Mouse (Mus musculus): Measurements from ENCODE around the gene 1700015F17Rik.

The 1700015F17Rik gene

DNA sequence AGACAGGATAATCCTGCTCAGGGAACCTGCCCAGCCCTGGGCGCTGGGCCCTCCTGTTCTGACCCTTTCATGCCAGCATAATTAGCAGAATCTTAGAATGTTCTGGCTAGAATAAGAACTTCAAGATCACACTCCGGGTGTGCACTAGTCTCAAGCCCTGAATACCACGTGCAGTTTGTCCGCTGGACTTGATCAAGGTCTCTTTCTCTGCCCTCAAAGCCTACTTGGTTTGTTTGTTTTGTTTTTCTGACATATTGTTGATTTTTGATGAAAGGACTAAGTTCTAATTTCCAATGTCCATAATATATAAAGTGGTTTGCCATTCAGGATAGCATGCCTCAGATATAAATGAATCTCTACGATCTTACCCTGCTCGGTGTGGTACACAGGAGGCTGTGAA lies at the start of gene 1700015F17Rik:
Gene 1700015F17Rik (minus strand): TSS at position 101 of the 400 bp plus-strand sequence.
- no peak for DNase-seq (ENCODE audit: low spot score)

DNA sequence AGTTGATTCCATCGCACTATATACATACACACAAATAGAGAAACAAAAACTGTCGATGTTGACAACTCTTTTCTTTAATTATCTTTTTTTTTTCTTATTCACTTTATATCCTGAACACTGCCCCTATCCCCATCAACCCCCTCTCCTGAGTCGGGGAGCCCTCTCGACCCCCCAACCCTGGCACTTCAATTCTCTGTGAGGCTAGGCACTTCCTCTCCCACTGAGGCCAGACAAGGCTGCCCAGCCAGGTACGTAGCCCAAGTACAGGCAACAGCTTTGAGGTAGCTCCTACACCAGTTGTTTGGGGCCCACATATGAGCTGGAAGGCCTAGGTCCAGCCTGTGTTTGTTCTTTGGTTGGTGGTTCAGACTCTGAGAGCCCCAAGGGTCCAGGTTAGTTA lies 36.5 kb upstream of the 1700015F17Rik start:
- no peak for DNase-seq (ENCODE audit: low spot score)

DNA sequence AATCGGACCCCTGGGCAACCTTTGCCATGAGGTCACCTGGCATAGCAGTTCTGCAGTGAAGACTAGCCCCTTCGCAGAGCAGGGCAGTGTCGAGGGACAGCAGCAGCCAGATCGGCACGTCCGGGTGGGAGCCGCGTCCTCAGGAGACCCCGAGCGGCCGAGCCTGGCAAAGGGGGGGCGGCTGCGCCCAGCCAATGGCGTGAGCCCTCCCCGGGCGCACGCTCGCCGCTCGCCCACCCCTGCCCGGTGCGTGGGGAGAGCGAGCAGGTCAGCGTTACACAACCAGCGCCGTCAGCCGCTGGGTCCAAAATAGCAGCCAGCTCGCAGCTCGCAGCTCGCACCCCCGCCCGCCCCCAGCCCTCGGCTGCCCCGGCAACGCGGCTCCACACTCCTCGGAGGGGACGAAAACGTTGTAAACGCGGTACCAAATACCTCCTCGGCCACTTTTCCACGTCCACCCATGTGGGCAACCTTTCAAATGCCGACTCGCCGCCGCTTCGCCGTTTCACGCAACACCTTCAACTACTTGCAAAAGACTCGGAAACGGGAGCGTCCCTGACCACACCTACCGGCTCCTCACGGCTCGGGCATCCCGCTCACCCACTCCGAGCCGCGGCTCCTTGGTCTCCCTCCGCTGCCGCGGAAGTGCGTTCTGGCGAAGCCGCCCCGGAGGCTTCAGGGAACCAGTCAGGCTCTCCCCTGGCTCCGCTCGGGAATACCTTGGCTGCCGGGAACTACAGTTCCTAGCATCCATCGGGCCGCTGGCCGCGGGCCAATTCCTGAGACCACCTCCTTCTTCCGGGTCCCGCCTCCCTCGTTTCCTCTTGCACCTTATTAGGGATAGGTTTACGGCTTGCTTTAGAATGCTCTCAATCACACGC lies 35.5 kb upstream of the 1700015F17Rik start, which contains the start of gene Cldn12:
Gene Cldn12 (minus strand): TSS at position 763 of the 881 bp plus-strand sequence.
- DNase-seq (ENCODE audit: low spot score), result peak; percentile 94

DNA sequence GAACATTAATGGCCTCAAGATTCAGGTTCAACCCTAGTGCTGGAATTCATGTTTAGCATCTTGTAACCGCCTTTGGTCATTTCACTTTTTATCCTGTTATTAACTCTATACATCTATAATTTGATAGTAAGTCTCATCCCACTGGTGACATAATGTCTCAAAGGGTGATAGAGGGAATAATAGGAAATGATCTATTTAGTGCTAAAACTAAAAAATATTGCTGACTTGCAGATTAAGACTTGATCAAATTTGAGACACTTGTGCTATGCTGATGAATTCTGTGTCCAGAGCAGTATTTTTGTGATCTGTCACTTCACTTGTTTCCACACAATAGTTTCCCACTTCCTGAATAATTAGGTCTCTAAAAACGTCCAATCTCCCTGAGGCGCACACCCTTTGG lies 32.5 kb upstream of the 1700015F17Rik start:
- DNase-seq (ENCODE audit: low spot score), result no peak

DNA sequence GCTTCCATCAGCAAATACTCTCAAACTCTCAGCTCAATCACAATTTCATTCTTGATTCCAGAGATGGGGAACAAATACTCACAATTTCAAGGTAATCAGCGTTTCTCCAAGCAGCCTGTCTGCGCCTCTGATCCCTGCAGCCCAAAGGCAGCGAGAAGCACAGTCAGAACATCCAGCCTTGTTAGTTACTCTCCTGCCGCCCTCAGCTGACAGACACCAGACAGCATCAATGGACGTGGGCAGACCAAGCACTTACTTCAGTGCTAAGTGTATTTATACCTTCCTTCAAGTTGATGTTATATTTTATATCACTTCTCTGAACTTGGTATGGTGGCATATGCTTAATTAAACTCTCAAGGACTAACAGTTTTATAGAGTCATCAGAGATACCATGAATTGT lies 32.0 kb upstream of the 1700015F17Rik start:
- no peak for DNase-seq (ENCODE audit: low spot score)

DNA sequence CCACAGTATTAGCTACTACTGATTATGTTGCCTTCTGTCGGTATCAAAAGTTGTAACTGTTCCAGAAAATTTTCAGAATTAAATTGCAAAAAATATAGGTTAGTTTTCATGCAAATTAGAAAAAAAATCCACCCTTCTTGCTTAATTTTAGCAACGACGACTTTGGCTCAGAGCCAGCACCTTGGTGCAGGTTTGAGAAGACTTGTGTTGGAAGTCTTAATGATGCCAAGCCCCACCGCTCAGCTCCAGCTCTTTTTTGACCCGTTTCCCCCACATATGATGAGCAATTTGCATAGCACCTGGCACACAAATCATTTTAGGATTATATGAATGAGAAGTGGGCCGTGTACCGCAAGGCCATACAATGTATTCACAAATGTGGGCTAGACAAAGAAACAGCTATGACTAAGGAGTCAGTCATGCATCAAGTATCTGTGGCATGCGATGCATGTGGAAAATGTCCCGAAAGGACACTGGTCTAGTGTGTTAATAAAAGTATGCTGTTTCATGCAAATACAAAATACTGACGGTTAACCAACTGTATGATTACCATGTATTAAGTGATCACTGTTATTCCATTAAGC lies 31.5 kb upstream of the 1700015F17Rik start:
- DNase-seq (ENCODE audit: low spot score), result no peak

DNA sequence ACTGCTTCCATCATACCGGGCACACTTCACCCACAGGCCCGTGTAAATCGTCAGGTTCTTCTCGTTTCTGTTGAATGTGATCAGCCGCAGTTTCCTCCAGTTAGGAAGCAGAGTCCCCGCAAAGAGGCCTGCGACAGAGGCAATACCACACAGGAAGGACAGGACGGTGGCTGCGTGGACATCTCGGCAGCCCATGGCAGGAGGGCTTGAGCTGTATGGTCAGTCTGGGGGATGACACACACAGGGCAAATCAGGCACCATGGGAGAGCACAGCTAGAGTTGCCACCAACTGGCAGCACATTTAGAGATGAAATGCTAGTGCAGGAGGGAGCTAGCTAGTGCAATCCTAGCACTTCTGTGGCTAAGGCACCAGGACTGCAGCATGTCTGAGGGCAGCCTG lies 29.3 kb upstream of the 1700015F17Rik start:
- no peak for DNase-seq (ENCODE audit: low spot score)

DNA sequence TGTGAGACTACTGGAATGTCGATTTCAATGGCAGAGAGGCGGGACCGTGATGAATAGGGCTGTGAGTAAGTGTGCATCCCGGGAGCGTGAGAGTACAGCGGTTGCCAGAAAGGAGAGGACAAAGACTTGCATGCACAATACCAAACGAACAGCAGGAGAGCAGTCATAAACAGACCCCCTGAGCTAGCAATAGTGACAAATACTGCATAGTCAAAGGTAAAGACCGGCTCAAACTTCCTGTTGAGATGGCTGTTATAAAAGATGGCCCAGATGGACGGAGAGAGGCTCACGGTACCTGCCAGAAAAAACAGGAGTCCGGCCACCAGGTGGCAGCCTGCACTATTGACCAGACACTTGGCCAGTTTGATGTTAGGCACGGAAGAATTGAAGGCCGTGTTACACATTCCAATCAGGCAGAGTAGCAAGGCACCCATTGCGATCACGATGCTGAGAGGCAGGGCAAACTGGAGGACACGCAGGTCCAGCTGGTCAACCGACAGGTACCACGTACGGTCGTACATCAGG lies 28.8 kb upstream of the 1700015F17Rik start:
- DNase-seq (ENCODE audit: low spot score), result peak; percentile 38

DNA sequence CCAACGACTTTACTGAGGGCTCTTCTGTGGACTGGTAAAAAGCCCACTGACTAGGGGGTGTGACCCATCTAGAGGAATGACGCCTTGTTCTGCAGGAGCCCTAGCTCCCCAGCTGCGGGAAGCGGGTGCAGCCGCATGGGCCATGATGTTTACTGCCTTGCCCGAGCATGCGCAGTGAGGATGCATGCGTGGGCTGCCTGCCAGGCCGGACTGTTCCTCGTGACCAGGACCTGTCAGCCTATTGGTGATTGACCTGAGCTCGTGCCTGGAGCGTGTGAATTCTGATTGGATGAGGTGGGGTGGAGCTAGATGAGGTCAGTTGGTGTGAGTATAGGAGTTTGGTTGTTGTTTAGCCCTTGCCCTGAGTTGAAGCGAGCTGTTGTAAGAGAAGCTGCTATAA lies 25.5 kb upstream of the 1700015F17Rik start:
- no peak for DNase-seq (ENCODE audit: low spot score)

DNA sequence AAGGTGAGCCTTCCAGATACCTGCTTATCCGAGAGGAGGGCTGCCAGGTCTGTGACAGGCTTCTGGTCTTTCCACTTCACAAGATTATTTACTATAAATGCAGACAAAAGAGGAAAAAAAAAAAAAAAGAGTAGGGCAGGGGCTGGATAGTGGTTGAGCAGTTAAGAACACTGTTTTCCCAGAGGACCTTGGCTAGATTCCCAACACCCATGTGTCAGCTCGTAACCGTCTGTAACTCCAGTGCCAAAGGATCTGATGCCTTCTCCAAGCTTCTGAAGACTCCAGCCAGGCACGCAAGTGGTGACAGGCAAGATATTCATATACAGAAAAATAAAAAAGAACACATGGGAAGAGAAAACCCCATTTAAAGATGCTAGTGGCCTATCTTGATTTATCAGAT lies 24.4 kb upstream of the 1700015F17Rik start:
- DNase-seq (ENCODE audit: low spot score), result no peak

DNA sequence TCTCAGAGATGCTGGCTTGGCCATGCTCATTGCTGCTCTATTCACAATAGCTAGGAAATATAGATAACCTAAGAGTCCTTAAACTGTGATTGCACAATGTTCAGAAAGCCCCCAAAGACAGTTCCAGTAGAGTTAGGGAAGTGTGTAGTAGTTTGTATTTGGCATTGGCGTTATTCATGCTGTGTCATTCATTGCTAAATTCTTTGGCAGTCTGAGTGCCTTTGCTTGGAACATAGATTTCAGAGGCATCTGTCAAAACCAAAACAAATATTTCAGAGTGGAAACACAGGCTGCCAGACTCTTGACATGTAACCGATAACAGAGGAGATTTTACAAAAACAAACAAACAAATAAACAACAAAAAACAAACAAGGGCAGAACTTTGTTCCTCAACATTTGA lies 22.6 kb upstream of the 1700015F17Rik start:
- no peak for DNase-seq (ENCODE audit: low spot score)

DNA sequence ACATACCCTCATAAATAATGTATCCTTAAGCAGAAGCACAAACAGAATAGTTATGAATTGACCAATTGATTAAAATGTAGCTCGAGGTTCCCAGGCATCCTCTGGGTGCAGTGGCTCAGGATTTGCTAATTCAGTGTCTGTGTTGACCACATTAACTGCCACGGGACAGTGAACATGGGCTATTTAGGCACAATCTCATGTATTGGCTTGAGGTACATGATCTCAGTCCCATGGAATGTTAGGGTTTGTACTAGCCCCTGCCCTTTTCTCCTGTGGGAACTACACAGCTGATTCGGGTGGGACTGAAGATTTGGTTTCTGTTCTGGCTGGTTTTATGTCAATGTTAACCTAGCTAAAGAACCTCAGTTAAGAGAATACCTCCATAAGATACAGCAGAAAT lies 17.4 kb upstream of the 1700015F17Rik start:
- no peak for DNase-seq (ENCODE audit: low spot score)

DNA sequence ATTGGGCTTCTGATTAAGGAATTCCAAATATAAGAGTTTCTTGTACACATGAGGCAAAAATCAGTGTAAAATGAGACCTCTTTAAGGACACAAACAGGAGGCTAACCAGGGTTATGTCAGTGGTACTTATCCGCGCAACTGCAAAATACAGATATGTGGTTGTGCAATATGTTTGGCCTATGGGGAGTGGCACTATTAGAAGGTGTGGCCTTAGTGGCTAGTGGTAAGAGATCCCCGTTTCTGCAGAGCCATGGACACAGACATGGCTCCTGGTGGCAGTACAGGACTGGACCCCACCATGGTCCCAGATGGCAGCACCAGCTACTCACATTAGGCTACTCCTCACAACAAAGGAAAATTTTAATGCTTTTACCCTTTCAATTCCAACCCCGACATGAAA lies 16.1 kb upstream of the 1700015F17Rik start:
- no peak for DNase-seq (ENCODE audit: low spot score)

DNA sequence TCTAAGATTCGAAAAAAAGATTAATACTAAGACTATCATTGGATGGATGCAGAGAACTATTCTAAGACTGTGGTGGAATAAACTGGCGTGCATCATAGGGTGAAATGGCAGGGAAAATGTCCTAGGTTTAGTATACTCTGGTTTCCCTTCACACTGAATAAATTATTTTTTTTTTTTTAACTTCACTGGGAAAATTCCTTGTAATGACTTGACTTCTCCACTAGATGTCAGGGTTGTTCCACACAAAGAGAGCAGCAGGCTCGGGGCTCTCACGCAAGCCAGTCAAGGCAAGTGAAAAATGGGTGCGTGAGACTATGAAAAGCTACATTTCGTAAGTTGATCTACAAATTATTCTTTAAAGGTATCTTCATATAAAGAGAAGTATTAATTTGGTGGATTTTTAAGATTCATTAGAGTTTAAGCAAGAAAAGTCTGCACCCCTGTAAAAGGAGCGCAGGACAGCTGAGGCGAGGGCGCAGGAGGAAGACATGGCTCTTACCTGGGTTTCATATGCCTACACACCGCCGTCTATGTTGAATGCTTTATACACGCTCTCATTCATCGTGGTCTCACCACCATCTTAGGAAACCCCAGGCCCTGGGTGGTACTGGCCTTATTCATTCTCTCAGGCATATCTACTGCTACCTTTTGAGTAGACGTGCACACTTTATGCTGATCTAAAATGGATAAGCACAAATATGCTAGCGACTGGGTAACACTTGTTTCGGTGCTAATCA lies 15.5 kb upstream of the 1700015F17Rik start:
- DNase-seq (ENCODE audit: low spot score), result peak; percentile 30

DNA sequence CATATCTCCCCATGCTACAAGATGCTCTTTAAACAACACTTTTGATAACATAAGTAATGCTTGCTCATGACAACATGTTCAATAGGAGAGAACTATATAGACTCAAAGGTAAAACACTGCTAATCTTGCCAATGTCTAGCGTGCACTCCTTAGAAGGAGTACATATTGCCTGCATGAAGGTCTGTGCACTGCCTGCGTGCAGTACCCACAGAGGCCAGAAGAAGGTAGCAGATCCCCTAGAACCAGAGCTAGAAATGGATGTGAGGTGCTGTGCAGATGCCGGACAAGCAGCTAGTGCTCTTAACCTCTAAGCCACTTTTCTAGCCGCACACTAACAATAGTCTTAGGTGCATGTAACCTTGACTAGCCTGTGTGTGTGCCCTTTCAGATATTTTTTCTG lies 13.2 kb upstream of the 1700015F17Rik start:
- DNase-seq (ENCODE audit: low spot score), result no peak

DNA sequence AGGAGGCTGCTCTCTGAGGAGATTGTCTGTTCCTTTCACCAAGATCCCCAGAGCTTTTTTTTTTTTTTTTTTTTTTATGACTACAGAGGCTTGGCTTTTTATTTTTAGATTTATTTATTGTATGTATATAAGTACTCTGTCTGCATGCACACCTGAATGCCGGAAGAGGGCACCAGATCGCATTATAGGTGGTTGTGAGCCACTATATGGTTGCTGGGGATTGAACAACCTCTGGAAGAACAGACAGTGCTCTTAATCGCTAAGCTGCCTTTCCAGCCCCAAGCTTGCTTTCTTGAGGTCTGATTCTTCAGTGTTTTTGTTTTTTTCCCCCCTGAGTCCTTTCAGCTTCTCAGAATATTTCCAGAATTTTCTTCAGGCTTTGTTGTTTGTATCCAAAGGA lies 7.1 kb upstream of the 1700015F17Rik start:
- DNase-seq (ENCODE audit: low spot score), result no peak

DNA sequence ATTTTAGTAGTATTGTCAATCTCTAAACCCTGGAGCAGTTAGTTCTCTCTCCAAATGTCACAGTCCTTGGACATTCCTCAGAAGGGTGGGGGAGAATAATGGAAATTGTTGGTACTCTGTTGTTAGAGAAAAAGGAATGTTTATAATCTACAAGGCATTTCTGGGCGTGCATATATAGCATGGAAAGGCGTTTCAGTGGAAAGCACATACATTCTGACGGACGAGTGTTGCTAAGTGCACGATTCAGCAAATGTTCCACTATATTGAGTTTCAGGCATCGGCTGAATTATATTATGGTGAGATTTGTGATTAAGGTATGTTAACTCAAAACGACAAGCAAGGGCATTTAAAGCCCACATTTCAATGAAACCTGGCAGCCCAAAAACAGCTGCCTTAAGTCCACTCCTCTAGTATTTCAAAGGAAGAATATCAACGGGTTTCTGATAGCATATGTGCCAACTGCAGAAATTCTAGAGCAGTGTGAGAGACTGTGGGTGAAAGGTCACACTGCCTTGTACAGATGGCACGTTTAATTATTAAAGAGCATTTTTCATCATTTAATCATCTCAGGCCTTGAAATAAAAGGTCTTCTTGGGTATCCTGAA lies 4.4 kb upstream of the 1700015F17Rik start:
- no peak for DNase-seq (ENCODE audit: low spot score)

DNA sequence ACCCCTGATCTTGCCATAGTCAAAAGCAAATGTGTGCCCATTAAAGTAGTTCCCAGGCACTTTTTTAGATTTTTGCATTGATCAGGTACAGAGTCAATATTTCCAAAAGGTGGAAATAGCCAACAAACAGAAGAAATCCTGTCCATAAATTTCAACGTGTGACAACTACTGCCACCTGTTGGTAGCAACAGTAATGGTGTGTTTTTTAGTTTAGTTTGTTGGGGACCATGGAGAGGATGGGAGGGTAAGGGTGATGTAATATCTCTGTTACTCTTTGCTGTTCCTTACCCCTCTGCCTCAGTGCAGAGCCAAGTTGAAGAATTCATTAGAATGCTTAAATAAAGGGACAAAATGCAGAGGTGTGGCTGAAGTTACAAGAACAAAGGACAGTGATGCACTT lies 2.7 kb upstream of the 1700015F17Rik start:
- no peak for DNase-seq (ENCODE audit: low spot score)

DNA sequence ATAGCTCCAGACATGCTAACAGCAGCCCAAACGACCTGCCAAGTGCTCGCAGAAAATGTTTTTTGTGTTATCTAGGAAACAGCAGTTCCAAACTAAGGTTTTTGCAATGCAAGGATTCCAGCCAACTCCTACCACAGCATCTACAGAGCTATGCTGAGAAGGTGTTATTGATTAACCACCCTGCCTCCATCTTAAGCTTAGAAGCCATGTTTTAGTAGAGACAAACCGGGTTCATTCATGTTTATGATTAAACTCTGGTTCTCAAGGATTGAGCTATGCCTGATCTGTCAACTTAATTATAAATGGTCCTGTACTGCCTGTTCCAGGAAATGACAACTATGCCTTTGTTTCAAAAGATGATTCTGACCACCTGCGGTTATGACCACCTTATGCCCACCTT lies 2.8 kb downstream of the 1700015F17Rik start:
- DNase-seq (ENCODE audit: low spot score), result no peak

DNA sequence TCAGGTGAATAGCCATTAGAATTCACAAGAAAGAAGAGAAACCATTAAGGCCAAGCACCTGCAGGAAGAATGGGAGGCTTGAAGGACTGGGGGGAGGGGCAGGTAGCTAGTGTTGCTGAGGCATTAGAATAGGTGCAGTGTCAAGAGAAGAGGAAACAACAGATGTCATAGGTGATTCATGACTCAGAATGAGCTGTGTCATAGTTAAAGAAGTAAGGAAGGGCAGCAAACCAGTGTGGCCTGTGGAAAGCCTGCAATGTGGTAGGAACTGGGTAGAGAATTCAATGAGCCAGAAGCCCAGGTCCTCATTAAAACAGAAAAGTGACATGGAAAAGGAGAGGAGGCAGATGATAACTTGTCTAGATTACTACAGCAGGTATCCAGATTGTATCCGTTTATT lies 13.7 kb downstream of the 1700015F17Rik start:
- no peak for DNase-seq (ENCODE audit: low spot score)

DNA sequence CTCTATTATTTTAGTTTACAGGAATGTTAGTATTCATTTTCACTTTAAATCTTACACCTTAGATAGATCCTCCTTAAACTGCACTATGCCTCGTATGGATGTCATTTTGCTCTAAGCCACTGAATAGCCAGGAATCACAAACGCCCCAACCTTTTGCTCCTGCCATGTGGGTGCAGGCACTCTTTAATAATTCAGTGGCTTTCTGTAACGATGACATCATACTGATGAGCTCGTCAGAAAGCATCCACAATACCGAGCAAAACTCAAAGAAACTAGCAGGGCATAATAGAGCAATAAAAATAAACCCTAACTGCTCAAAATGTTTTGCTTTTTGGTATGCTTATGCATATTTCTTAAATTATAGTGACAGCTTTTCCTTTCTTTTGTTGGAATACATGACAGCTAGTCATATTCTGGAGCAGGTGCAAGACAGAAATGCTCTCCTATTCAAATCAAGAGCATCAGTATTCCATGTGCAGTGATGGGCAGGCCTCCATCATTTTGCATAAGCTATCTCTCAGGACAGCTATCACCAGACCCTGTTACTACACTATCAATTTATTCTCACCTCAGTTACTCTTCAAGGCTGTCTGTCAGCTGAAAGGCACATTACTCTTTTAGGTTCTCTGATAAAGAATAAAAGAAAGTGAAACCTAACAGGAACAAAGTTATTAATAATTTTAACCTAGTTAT lies 47.1 kb downstream of the 1700015F17Rik start:
- DNase-seq (ENCODE audit: low spot score), result no peak

DNA sequence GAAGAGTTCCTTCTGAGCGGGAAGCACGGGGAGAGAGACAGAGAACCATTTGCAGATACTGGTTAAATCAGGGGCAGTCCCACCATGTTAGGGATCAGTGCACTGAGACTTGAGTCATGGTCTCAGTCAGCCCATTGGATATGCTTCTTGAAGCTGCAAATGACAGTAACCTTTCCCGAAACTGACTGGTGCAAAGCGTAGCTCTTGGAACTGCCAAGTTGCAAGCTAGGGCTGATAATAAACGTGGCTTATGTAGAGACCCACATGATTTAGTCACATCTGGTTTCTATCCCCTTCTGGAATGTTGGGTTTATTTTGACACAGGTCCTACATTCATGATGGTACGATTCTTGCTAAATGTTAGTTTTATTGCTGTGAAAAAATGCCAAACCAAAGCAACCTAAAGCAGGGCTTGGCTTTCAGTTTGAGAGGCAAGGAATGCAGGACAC lies 55.2 kb downstream of the 1700015F17Rik start:
- DNase-seq (ENCODE audit: low spot score), result no peak

Data from ovary, postnatal 14 days (tissue).